Mouse (Mus musculus): ENCODE data around the gene Gpr174.

GRCm38 (mm10) chrX:107284211-107284610, 28.5 kb downstream of the Gpr174 start:
- TF ChIP-seq CTCF (IDR thresholded peaks at IDR 0.05; ENCODE audit: low read depth, low read length) (no peak), TAL1 (conservative IDR thresholded peaks at IDR 0.05; ENCODE audit: low read depth, low read length) (no peak), POLR2AphosphoS5 (IDR thresholded peaks at IDR 0.05; ENCODE audit: insufficient replicate concordance, low read depth, low read length) (no peak), GATA2 (IDR thresholded peaks at IDR 0.05; ENCODE audit: borderline replicate concordance, low read depth, low read length) (no peak)
